Mouse (Mus musculus): ENCODE results near the gene Mtif2. TPM values are rescaled to one million over a fixed set of nuclear protein-coding genes. Genes with fewer than 3 reads are reported as not detected.

The Mtif2 gene
- polyA plus RNA-seq, 1 experiment from 2014 or later, result 21.5 TPM

- Histone ChIP-seq H3K9ac (no peak overlapping the region), H3K27ac (replicated peaks) (no peak overlapping the region), H3K4me1 (replicated peaks) (no peaks in the 10 kb centered on the region), H3K36me3 (replicated peaks) (no peaks in the 10 kb centered on the region), H3K27me3 (no peaks in the 10 kb centered on the region), H3K4me2 (no peak overlapping the region), H3K9me3 (replicated peaks) (no peaks in the 10 kb centered on the region), H3K4me3 (replicated peaks) (no peak overlapping the region)
- 75% methylated on average over 3 of the region's 3 CpGs for WGBS (ENCODE audit: insufficient replicate concordance)
- no peak for ATAC-seq (ENCODE audit: insufficient read depth)
Observed at GRCm38 (mm10) chr11:29560990-29561389, 34.8 kb downstream of the Mtif2 start.

- 68% methylated on average over 2 of the region's 2 CpGs for WGBS (ENCODE audit: insufficient replicate concordance)
- Histone ChIP-seq H3K4me3 (replicated peaks) (no peak overlapping the region), H3K27ac (replicated peaks) (no peak overlapping the region), H3K9ac (no peak overlapping the region), H3K4me1 (replicated peaks) (no peaks in the 10 kb centered on the region), H3K36me3 (replicated peaks) (no peaks in the 10 kb centered on the region), H3K9me3 (replicated peaks) (no peaks in the 10 kb centered on the region), H3K27me3 (no peaks in the 10 kb centered on the region), H3K4me2 (no peak overlapping the region)
- no peak for ATAC-seq (ENCODE audit: insufficient read depth)
Observed at GRCm38 (mm10) chr11:29563406-29563805, 37.2 kb downstream of the Mtif2 start.

- Histone ChIP-seq H3K4me2 (no peak overlapping the region), H3K4me1 (replicated peaks) (no peaks in the 10 kb centered on the region), H3K9me3 (replicated peaks) (no peaks in the 10 kb centered on the region), H3K9ac (no peak overlapping the region), H3K27me3 (no peaks in the 10 kb centered on the region), H3K36me3 (replicated peaks) (no peaks in the 10 kb centered on the region), H3K4me3 (replicated peaks) (no peak overlapping the region), H3K27ac (replicated peaks) (no peak overlapping the region)
- WGBS (ENCODE audit: insufficient replicate concordance), result 26% methylated on average over 3 of the region's 3 CpGs
- ATAC-seq (ENCODE audit: insufficient read depth), result no peak
Observed at GRCm38 (mm10) chr11:29571536-29571935, 45.3 kb downstream of the Mtif2 start.

- Histone ChIP-seq H3K9me3 (replicated peaks) (no peaks in the 10 kb centered on the region), H3K4me3 (replicated peaks) (no peak overlapping the region), H3K9ac (no peak overlapping the region), H3K36me3 (replicated peaks) (no peaks in the 10 kb centered on the region), H3K27ac (replicated peaks) (no peak overlapping the region), H3K27me3 (no peaks in the 10 kb centered on the region), H3K4me2 (no peak overlapping the region), H3K4me1 (replicated peaks) (no peaks in the 10 kb centered on the region)
- 50% methylated on average over 2 of the region's 2 CpGs for WGBS (ENCODE audit: insufficient replicate concordance)
- ATAC-seq (ENCODE audit: insufficient read depth), result no peak
Observed at GRCm38 (mm10) chr11:29572656-29573055, 46.4 kb downstream of the Mtif2 start.

GRCm38 (mm10) chr11:29579610-29580009 is 53.4 kb downstream of the Mtif2 start:
- H3K27me3 ChIP-seq, result no peaks in the 10 kb centered on the region
- no peak overlapping the region for H3K27ac ChIP-seq (replicated peaks)
- no peaks in the 10 kb centered on the region for H3K9me3 ChIP-seq (replicated peaks)
- ATAC-seq (ENCODE audit: insufficient read depth), result no peak
- H3K4me2 ChIP-seq, result no peak overlapping the region
- no peaks in the 10 kb centered on the region for H3K36me3 ChIP-seq (replicated peaks)
- no peak overlapping the region for H3K4me3 ChIP-seq (replicated peaks)
- no peak overlapping the region for H3K9ac ChIP-seq
- H3K4me1 ChIP-seq (replicated peaks), result no peaks in the 10 kb centered on the region

Other genes starting within 250 kb of the Mtif2 start
- gene Ccdc88a, start 152.8 kb upstream of the Mtif2 start, polyA plus RNA-seq (2015; fragmentation: Nextera tagmentation; extraction: Ambion mirVana), result 3.8 and 4.5 TPM in 2 replicates
- 15.5 and 17.4 TPM in 2 replicates for gene Prorsd1, start 11.4 kb upstream of the Mtif2 start, polyA plus RNA-seq (2015; fragmentation: Nextera tagmentation; extraction: Ambion mirVana)
- 0.08 TPM in 1 of 2 replicates, not detected in the other for gene Clhc1, start 21.5 kb downstream of the Mtif2 start, polyA plus RNA-seq (2015; fragmentation: Nextera tagmentation; extraction: Ambion mirVana)
- gene Rps27a, start 21.7 kb downstream of the Mtif2 start, polyA plus RNA-seq (2015; fragmentation: Nextera tagmentation; extraction: Ambion mirVana), result 525 and 582 TPM in 2 replicates
- gene Rtn4, start 166.5 kb downstream of the Mtif2 start, polyA plus RNA-seq (2015; fragmentation: Nextera tagmentation; extraction: Ambion mirVana), result 11.7 and 12.0 TPM in 2 replicates

Data from liver, embryonic 15.5 days (tissue).